Mouse (Mus musculus) left cerebral cortex, postnatal 14 days (tissue): Measurements from ENCODE around the gene Ppm1n. TPM values are rescaled to one million over a fixed set of nuclear protein-coding genes. Genes with fewer than 3 reads are reported as not detected.
A peak's percentile ranks its signal among the peaks of the same experiment; 100 is the strongest.

Source experiments
- DNase-seq, 2 experiments: peaks; one replicate each; pipeline ENCODE4 v3.0.0; 2021 to 2022; ENCODE audit warnings: low spot score in 2 of 2, mixed read lengths in 1 of 2
- intact Hi-C: fragments of 180-260 bp; cut with DNase I; formaldehyde crosslinking; loops from one replicate; pipeline ENCODE4 v1.15.1; 2025
- long read RNA-seq, 2 experiments: library from polyadenylated mRNA; stranded (forward); transcript quantifications; one replicate each; pipeline ENCODE4 v2.0.0; 2021
- total RNA-seq, 2 experiments: library from RNA; stranded (reverse); gene quantifications; 2 replicates each; pipeline ENCODE4 v1.2.3; 2021

Gene Ppm1n
- under 1 TPM in 1 of 2 experiments, not detected in 1; 0.40 TPM for total RNA-seq
- long read RNA-seq, experiment 1, partial matches to known transcripts, result 0 of 1 reads
- long read RNA-seq, experiment 1, other reads (novel, unspliced or antisense), result 0 of 1 reads
- long read RNA-seq, experiment 2, result 0 reads

DNA sequence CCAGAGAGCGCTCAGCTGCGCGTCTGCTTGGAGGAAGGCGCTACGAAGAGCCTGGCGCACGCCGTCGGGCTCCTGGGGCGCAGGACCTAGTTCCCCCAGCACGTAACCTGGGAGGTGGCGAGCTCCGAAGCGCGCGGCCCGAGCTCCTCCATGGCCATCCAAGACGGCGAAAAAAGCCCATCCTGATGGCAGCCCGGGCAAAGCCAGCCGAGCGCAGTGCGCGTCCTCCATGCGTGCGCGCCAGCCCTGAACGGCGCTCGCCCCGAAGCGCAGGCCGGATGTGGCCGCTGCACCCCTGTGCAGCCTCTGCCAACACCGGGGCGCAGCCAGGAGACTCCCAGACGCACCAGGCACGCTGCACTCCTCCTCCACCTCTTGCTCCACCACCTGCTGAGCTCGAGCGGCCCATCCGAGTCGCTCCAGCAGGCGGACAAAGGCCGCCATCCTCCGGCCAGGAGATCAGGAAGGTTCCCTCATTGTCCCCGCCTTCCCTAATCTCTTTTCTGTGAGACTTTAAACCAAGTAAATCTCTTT is at the start of gene Ppm1n:
Gene Ppm1n, minus strand, starts transcription at position 484 of the 534 bp plus-strand sequence.
- intact Hi-C loops, result loop anchor here (2.0 kb wide), 1 partner anchor 41 kb away; no protein-coding TSS in a partner anchor

GRCm38 (mm10) chr7:19328425-19328824 is 48.6 kb upstream of the Ppm1n start:
- intact Hi-C loops, result no loop called here
- DNase-seq, result no peak

More for the DNA sequence above, at the start of gene Ppm1n:
- DNase-seq, result no peak

DNA sequence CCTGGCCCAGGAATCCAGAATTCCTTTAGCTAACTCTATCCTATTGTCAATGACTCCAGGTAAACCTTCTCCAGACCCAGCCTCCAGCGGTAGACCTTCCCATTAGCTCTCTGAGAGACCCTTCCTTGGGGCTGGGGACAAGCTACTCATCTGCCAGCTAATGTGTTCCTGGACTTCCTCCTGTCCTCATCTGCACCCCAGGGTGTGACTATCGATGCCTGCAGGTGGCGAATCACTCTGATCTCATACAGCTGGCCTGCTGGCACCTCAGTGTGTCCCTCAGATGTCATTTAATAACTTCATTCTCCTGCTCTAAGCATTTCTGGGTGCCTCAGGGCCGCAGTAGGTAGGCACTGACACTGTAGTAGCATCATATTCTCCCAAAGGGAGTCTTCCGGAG is 47.9 kb upstream of the Ppm1n start:
- no peak for DNase-seq
- intact Hi-C loops, result no loop called here

DNA sequence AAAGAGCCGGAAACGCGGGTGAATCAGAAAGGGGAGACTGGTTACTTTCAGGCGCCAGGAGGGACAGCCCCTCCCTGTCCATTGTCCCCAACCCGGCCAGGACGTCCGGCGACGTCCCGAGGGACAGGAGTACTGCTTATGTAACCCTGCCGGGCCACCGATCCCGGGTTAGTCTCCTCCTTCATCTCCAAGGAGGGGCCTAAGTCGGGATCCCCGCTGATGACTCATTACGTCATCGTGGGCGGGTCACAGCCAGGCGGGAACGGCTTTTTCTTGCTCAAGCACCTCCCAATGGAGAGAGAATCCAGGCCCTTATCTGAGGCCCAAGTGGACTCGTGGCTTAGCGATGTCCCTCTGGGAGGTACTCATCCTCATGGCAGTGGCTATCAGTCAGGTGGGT is 47.3 kb upstream of the Ppm1n start:
- intact Hi-C loops, result no loop called here
- peak; percentile 85 for DNase-seq

DNA sequence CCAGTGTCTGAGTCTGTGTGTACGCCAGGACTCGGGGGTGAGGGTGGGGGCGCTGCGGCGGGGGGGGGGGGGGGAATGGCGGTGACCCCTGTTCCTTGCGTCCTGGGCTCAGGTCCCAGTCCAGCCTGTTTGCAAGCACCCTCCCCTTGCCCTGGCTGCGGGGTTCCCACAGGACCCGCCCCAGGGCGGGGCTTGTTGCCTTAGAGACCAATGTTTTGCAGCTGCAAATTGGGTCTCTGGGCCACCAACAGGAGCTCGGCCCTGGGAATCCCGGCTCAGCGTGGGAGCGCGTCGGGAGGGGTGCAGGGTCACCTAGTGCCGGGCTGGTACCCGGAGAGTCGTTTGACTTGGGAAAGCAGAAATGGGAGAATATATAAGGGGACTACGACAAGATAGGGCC is 46.5 kb upstream of the Ppm1n start:
- intact Hi-C loops, result no loop called here
- DNase-seq, result peak; percentile 68 to 72

DNA sequence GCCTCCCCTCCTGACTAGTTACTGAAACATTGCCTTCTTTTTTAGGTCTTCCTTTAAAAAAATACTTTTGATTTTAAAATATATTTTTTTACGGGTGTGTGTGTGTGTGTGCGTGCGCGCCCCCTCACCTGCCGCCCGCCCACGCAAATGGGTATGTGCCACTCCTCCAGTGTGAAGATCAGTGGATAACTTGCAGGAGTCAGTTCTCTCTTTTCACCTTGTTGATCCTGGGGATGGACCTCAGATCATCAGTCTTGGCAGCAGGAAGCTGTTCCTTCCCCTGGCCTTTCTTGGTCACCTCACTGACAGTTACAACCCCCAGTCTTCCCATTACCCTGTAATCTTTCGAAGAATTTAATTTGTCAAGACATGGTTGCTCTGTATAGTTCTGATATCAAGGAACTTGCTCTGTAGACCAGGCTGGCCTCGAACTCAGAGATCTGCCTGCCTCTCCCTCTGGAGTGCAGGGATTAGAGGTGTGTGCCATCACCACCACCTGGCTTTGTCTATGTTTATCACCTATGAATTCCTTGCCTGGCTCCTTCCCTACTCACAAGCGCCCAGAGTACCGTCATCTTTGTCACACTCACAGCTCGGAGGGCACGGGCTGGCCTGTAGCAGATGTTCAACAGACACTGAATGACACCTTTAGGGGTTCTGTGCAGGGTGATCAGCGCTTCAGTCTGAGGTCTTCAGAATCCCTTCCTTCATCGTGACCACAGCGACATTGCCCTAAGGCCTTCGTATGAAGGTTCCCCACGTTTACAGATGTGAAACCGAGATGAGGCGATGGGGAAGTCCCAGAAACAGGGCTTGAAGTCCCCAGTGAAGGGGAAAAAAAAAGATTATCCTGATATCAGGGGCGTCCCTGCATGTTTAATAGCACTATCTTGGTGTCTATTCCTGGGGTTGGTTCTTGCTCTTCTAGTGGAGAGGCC is 45.7 kb upstream of the Ppm1n start:
- no peak for DNase-seq
- intact Hi-C loops, result no loop called here

DNA sequence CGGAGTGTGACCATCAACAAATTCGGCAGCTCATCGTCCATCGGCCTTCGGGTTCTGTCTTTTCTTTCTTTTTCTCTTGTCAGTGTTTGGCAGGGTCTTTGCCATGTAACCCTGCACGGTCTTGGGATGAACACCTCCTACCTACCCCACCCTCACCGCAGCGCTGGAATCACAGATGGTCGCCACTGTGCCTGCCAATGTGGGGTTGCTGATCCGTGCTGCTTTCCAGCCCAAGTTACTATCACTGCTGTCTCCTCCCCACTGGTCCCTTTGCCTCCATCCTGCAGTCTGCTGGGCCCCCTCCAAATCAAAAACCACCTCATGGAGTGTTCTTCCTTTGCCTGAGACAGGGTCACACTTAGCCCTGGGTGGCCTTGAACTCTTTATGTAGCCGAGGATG is 44.4 kb upstream of the Ppm1n start:
- intact Hi-C loops, result no loop called here
- DNase-seq, result no peak

- intact Hi-C loops, result no loop called here
- no peak for DNase-seq
These were observed 42.6 kb upstream of the Ppm1n start for GRCm38 (mm10) chr7:19322489-19322888.

DNA sequence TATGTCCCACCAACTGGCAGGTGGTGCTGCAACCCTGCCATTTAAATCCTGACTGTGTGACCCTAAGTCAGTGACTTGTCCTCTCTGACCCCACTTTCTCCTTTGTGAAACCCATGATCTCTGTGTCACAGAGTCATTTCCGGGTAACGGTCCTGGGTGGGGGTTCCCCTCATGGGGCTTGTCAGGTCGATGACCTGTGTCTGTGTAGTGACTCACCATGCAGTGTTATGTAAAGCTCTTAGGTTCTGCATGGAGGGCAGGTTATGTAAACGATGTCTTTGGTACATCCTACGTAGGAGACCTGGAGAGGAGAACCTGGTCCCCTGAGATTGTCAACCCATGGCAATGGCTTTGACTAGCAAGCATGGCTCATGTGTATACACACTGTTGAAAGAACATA is 41.6 kb upstream of the Ppm1n start:
- no peak for DNase-seq
- intact Hi-C loops, result no loop called here

GRCm38 (mm10) chr7:19320637-19321036 is 40.8 kb upstream of the Ppm1n start:
- intact Hi-C loops, result no loop called here
- DNase-seq, result no peak

DNA sequence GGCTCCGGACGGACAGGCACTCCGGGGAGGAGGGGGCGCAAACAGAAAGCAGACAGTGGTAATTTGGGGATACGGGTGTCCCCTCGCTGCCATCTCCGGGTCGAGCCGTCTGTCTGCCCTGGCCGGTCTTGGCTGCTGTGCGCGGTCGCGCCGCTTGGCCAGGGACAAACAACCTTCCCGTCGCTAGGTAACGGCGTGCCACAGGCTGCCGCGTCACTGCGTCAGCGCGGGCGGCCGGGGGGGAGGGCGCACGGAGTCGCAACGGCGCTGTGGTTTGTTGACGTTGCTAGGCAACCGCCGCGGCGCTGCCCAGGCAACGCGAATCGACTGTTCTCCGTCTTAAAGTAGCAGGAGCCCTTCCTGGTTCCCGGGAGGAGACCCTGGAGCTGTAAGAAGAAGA is 40.0 kb upstream of the Ppm1n start:
- intact Hi-C loops, result no loop called here
- DNase-seq, result peak; percentile 95 to 97

GRCm38 (mm10) chr7:19319458-19319857 is 39.6 kb upstream of the Ppm1n start:
- DNase-seq, result peak in 1 of 2 experiments; percentile 43
- intact Hi-C loops, result no loop called here

DNA sequence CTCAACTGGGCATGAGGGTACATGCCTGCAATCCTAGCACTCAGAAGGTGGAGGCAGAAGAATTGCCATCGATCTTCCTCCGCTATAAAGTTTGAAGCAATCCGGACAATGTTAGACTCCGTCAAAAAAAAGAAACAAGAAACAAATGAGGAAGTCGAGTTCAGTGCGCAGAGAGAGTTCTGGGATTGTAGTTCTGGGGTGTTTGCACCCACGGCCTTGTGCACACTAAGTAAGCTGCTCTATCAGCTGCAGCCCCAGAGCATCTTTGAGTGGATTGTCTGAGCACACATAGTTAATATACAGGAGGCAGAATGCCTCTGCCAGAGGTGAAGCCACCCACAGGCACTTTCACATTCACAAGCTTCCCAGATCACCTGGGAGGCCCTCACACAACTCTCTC is 38.8 kb upstream of the Ppm1n start:
- intact Hi-C loops, result no loop called here
- DNase-seq, result no peak

DNA sequence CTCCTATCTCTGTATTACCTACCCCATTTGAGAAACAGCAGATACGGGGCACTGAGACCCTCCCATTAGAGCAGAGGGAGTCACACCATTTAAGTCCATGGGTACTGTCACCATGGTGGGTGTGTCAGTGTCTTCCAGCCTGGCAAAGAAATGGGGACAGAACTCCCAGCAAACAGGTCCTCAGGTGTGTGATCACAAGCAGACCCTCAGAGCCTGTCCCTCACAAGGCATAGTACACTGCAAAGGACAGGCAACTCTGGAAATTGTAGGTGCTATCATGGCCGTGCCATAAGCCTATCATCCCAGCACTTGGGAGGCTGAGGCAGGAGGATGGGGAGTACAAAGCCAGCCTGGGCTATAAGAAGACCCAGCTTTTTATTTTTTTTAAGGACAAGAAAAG is 38.3 kb upstream of the Ppm1n start:
- intact Hi-C loops, result no loop called here

GRCm38 (mm10) chr7:19316451-19317161 is 36.7 kb upstream of the Ppm1n start:
- DNase-seq, result no peak

More for the DNA sequence above, 38.3 kb upstream of the Ppm1n start:
- DNase-seq, result no peak

GRCm38 (mm10) chr7:19314033-19314432 is 34.2 kb upstream of the Ppm1n start:
- DNase-seq, result no peak
- intact Hi-C loops, result no loop called here

More at GRCm38 (mm10) chr7:19316451-19317161, 36.7 kb upstream of the Ppm1n start:
- intact Hi-C loops, result no loop called here

GRCm38 (mm10) chr7:19311991-19312390 is 32.1 kb upstream of the Ppm1n start:
- intact Hi-C loops, result no loop called here
- no peak for DNase-seq

GRCm38 (mm10) chr7:19309884-19310641 is 30.2 kb upstream of the Ppm1n start, which contains the start of gene Fosb:
Fosb (minus strand) TSS chr7:19310051.
- intact Hi-C loops, result no loop called here
- peak; percentile 97 for DNase-seq

DNA sequence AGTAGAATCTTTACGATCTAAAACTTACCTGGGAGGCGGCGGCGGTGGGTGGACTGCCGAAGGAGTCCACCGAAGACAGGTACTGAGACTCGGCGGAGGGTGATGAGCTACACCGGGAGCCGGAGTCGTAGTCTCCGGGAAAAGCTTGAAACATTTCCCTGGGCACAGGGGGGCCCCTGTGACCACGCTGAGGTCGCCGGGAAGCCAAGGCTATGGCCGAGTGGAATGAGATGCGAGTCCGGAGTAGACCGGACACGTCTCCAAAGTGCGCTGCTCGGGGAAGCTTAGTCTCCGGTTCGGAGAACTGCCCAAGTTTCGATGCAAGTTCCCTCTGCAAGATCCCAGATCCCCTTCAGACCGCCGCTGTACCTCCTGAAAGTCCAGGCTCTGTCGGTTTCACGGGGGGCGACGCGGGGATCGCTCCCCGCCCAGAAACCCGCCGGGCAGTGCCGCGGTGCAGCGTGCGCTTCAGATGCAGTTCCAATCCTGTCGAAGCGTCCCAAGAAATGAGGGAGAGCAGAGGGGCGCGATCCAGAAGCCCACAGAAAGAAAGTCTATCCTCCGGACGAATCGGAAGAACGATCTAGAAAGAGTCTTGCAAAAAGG is 29.5 kb upstream of the Ppm1n start:
- intact Hi-C loops, result no loop called here
- no peak for DNase-seq
